Mouse (Mus musculus): Measurements from ENCODE around the gene Zfp61.

- TF ChIP-seq NANOG (IDR thresholded peaks at IDR 0.05; ENCODE audit: borderline replicate concordance, low read length): no peak
- TF ChIP-seq CTCF (conservative IDR thresholded peaks at IDR 0.05; ENCODE audit: low read length): no peak
- TF ChIP-seq POU5F1 (IDR thresholded peaks at IDR 0.05; ENCODE audit: borderline replicate concordance, low read length): no peak
These were observed 1.9 kb downstream of the Zfp61 start for GRCm38 (mm10) chr7:24298973-24299708.

Data from E14TG2a.4 (cell line).